Mouse (Mus musculus) myocyte (in vitro differentiated cells): Measurements from ENCODE around the gene Nr1i3. TPM values are rescaled to one million over a fixed set of nuclear protein-coding genes. Genes with fewer than 3 reads are reported as not detected.

Experiments
- H3K27me3 ChIP-seq: one replicate; pipeline ENCODE4 v1.6.1; 2011; ENCODE audit not compliant: control insufficient read depth, insufficient read depth, insufficient read length
- H3K36me3 ChIP-seq: one replicate; pipeline ENCODE4 v1.6.1; 2011; ENCODE audit not compliant: control insufficient read depth, insufficient read depth
- H3K4me2 ChIP-seq: one replicate; pipeline ENCODE4 v1.6.1; 2011; ENCODE audit warnings: low read depth, control low read depth
- H3K4me3 ChIP-seq: one replicate; pipeline ENCODE4 v1.5.1; 2011; ENCODE audit warnings: mild to moderate bottlenecking, control low read depth, moderate library complexity
- H3K79me2 ChIP-seq: one replicate; pipeline ENCODE4 v1.6.1; 2011; ENCODE audit not compliant: control insufficient read depth, insufficient read depth
- H3ac ChIP-seq: one replicate; pipeline ENCODE4 v1.6.1; 2011; ENCODE audit not compliant: control insufficient read depth, insufficient read length
- CEBPB ChIP-seq: IDR thresholded peaks from 2 replicates; pipeline ENCODE4 v1.6.1; 2011; ENCODE audit warnings: mild to moderate bottlenecking, moderate library complexity; ENCODE audit not compliant: poor library complexity, insufficient read depth, severe bottlenecking
- E2F4 ChIP-seq: IDR thresholded peaks from one replicate; pipeline ENCODE4 v1.6.1; 2011; ENCODE audit warnings: mild to moderate bottlenecking, control low read depth, moderate library complexity; ENCODE audit not compliant: insufficient read depth
- MAX ChIP-seq: IDR thresholded peaks from one replicate; pipeline ENCODE4 v1.6.1; 2011; ENCODE audit warnings: low read depth, mild to moderate bottlenecking, control low read depth
- MYOD1 ChIP-seq, 3 experiments: IDR thresholded peaks; one replicate each; pipeline ENCODE4 v1.6.1; 2011; ENCODE audit warnings: control low read depth in 2 of 3, low read depth in 2 of 3, mild to moderate bottlenecking in 2 of 3, moderate library complexity in 1 of 3; ENCODE audit not compliant: insufficient read length in 2 of 3, control insufficient read depth in 1 of 3
- MYOG ChIP-seq, 3 experiments: IDR thresholded peaks; one replicate each; pipeline ENCODE4 v1.6.1; 2011; ENCODE audit warnings: control low read depth in 2 of 3, low read depth in 2 of 3, mild to moderate bottlenecking in 2 of 3; ENCODE audit not compliant: insufficient read length in 2 of 3, control insufficient read depth in 1 of 3, insufficient read depth in 1 of 3
- POLR2A ChIP-seq: IDR thresholded peaks from one replicate; pipeline ENCODE4 v1.6.1; 2011; ENCODE audit warnings: low read depth, mild to moderate bottlenecking, control low read depth, moderate library complexity; ENCODE audit not compliant: insufficient read length
- POLR2AphosphoS2 ChIP-seq: IDR thresholded peaks from one replicate; pipeline ENCODE4 v1.6.1; 2011; ENCODE audit warnings: low read depth, control low read depth; ENCODE audit not compliant: insufficient read length
- REST ChIP-seq: IDR thresholded peaks from one replicate; pipeline ENCODE4 v1.6.1; 2011; ENCODE audit warnings: mild to moderate bottlenecking, control low read depth, moderate library complexity; ENCODE audit not compliant: insufficient read depth, insufficient read length
- SRF ChIP-seq: IDR thresholded peaks from one replicate; pipeline ENCODE4 v1.6.1; 2011; ENCODE audit warnings: low read depth; ENCODE audit not compliant: control insufficient read depth, insufficient read length
- TCF12 ChIP-seq: IDR thresholded peaks from one replicate; pipeline ENCODE4 v1.6.1; 2011; ENCODE audit warnings: mild to moderate bottlenecking, control low read depth; ENCODE audit not compliant: poor library complexity, insufficient read depth, severe bottlenecking
- TCF3 ChIP-seq: IDR thresholded peaks from one replicate; pipeline ENCODE4 v1.6.1; 2011; ENCODE audit warnings: low read depth, control low read depth; ENCODE audit not compliant: insufficient read length
- USF1 ChIP-seq: IDR thresholded peaks from one replicate; pipeline ENCODE4 v1.6.1; 2011; ENCODE audit warnings: low read depth, mild to moderate bottlenecking, control low read depth, moderate library complexity
- polyA plus RNA-seq: library from polyadenylated mRNA; unstranded; fragments of >200 nt; fragmentation: generic; extraction: Trizol; gene quantifications from one replicate; pipeline ENCODE4 v1.2.1, GENCODE M21; 2012; ENCODE audit warnings: missing spikeins

The Nr1i3 gene
- polyA plus RNA-seq, 1 experiment = 0.06 TPM

DNA sequence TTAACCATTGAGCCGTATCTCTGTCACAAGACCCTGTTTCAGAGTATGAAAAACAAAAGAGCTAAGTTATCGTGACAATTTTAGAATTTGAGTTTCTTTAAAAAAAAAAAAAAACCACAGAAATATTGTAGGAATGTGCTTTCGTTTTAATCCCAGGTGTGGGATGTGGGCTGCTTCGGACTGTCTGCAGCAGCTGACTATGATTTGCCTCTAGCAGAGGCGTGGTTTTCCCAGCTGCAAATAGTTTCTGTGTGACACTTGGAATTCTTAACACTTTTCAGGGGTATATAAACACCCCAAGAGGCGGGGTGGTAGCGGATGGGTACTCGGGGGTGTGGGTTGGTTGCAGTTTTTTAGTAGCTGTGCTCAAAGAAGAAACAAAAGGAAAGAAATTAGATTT, 31.6 kb downstream of the Nr1i3 start:
- H3K4me2 ChIP-seq = peak overlapping the region; percentile 97
- peaks cover 29% of the 10 kb centered on the region for H3K79me2 ChIP-seq
- no peak overlapping the region for H3ac ChIP-seq
- no peaks in the 10 kb centered on the region for H3K36me3 ChIP-seq
- H3K4me3 ChIP-seq = peak overlapping the region; percentile 62
- H3K27me3 ChIP-seq = no peaks in the 10 kb centered on the region
- TF ChIP-seq MYOD1 (IDR thresholded peaks at IDR 0.05; ENCODE audit: control insufficient read depth in 1 of 3, insufficient read length in 2 of 3, low read depth in 2 of 3) (peak in 2 of 3 experiments; percentile 6 to 54), E2F4 (no peak), TCF3 (no peak), TCF12 (peak; percentile 24), MYOG (IDR thresholded peaks at IDR 0.05; ENCODE audit: control insufficient read depth in 1 of 3, insufficient read depth in 1 of 3, insufficient read length in 2 of 3, low read depth in 2 of 3) (peak in 1 of 3 experiments; percentile 49), POLR2A (no peak), REST (no peak)

DNA sequence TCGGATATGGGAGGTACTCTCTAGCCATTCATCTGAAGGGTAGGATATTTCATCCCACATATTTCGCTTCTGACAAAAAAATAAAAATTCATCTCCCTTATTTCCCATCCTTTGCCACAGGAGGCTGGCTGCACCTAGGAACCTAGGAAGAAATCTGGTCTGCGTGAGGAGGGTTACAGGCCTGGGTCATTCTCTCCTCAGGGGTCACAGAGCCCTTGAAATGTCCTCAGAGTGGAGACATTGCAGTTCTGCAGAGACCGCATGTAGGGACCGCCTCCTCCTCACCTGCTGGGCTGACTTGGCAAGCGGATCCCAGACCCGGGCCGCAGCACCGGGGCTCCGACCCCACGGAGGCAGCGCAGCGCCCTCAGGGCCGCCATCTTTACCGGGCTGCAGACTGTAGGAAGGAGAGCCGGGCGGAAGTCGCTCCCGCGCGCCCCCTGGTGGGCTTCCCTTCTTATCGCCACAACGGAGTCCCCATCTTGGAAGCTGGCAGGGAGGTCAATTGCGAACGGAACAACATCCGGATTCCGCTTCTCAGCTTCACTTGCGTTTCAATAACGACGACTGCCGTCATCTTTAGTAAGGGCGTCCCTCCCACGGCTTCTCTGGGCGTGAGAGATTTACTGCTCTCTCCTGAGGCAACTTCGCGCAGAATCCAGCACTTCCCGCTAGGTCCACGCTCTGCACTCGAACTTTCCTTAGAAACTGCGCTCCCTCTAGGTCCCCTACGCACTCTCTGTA, 33.1 kb downstream of the Nr1i3 start:
- no peaks in the 10 kb centered on the region for H3K27me3 ChIP-seq
- no peaks in the 10 kb centered on the region for H3K36me3 ChIP-seq
- TF ChIP-seq E2F4 = no peak
- peak; percentile 67 for TF ChIP-seq POLR2AphosphoS2
- peak; percentile 81 for TF ChIP-seq POLR2A
- H3K4me3 ChIP-seq = peak overlapping the region; percentile 62
- peak overlapping the region; percentile 98 for H3K4me2 ChIP-seq
- no peak overlapping the region for H3ac ChIP-seq
- H3K79me2 ChIP-seq = peaks cover 29% of the 10 kb centered on the region

DNA sequence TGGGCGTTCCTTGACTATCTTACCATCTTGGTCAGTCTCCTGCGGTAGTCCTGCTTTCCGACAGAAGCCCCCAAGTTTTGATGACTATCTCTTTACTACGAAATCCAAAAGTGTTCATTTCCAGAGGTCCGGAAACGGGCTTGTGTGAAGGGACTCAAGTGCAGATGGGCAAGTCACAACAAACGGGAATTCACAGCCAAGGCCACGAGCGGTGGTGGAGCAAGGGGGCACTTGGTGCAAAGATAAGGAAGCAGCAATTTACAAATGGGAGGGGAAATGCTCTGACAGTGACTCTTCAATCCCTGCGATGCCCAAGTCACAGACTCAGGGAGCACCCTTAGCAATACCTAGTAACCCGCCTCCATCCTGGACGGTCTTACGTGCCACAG, 33.7 kb downstream of the Nr1i3 start:
- TF ChIP-seq POLR2AphosphoS2 = no peak
- TF ChIP-seq CEBPB = no peak
- no peaks in the 10 kb centered on the region for H3K27me3 ChIP-seq
- H3K4me2 ChIP-seq = peak overlapping the region; percentile 98
- no peak overlapping the region for H3ac ChIP-seq
- peak overlapping the region; percentile 62 for H3K4me3 ChIP-seq
- H3K36me3 ChIP-seq = no peaks in the 10 kb centered on the region
- H3K79me2 ChIP-seq = peaks cover 29% of the 10 kb centered on the region

GRCm38 (mm10) chr1:171247916-171248315, 34.1 kb downstream of the Nr1i3 start:
- H3K27me3 ChIP-seq = no peaks in the 10 kb centered on the region
- H3K4me3 ChIP-seq = peak overlapping the region; percentile 62

DNA sequence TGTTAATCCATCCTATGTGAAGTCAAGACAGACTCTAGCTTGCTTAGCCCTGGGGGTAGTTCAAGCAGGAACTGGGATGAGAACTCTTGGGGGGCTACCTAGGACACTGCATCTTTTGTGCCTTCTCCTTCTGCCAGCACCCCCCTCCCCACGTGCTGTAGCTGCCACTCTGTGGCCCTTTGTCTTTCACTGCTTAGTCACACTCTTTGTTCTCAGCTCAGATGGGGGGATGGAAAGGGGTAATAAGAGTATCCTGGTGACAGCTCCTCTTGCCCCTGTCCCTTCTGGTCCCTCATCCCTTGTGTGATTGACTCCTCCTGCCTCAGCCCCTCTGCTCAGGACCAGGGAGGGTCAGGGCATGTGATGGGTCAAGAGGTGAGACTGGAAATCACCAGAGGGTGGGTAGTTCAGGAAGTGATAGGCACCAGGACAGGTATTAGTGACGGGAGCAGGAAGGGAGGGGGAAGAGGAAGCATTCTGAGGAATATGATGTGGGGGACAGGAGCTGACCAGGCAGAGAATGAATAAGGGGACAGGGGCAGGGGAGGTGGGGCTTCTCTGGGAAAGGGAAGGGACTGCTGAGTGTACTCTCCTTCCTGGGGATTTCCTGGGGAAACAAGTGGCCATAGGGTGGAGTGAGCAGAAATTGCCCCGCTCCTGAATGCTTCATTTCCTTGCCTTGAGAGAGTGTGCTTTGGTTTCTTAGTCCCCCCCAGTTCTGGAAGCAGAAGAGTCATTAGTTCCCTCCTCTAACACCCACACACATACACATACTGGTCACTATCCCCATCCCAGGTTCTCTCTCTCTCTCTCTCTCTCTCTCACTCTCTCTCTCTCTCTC, 34.8 kb downstream of the Nr1i3 start:
- H3K4me2 ChIP-seq = peak overlapping the region; percentile 98
- H3K4me3 ChIP-seq = no peak overlapping the region
- H3K79me2 ChIP-seq = peaks cover 26% of the 10 kb centered on the region
- H3K27me3 ChIP-seq = no peaks in the 10 kb centered on the region
- no peaks in the 10 kb centered on the region for H3K36me3 ChIP-seq
- no peak for TF ChIP-seq MAX
- TF ChIP-seq TCF12 = no peak
- TF ChIP-seq REST = no peak
- no peak for TF ChIP-seq CEBPB
- TF ChIP-seq POLR2A = no peak
- TF ChIP-seq SRF = no peak
- TF ChIP-seq POLR2AphosphoS2 = no peak
- TF ChIP-seq TCF3 = no peak
- no peak for TF ChIP-seq MYOD1 (IDR thresholded peaks at IDR 0.05; ENCODE audit: control insufficient read depth in 1 of 3, insufficient read length in 2 of 3, low read depth in 2 of 3)
- no peak for TF ChIP-seq MYOG (IDR thresholded peaks at IDR 0.05; ENCODE audit: control insufficient read depth in 1 of 3, insufficient read depth in 1 of 3, insufficient read length in 2 of 3, low read depth in 2 of 3)
- no peak for TF ChIP-seq USF1
- TF ChIP-seq E2F4 = no peak
- H3ac ChIP-seq = no peak overlapping the region

More at GRCm38 (mm10) chr1:171247916-171248315, 34.1 kb downstream of the Nr1i3 start:
- Histone ChIP-seq H3K4me2 (peak overlapping the region; percentile 98), H3K36me3 (no peaks in the 10 kb centered on the region), H3ac (no peak overlapping the region), H3K79me2 (peaks cover 26% of the 10 kb centered on the region)
- TF ChIP-seq MAX = no peak
- no peak for TF ChIP-seq POLR2A
- TF ChIP-seq TCF3 = no peak
- no peak for TF ChIP-seq MYOG (IDR thresholded peaks at IDR 0.05; ENCODE audit: control insufficient read depth in 1 of 3, insufficient read depth in 1 of 3, insufficient read length in 2 of 3, low read depth in 2 of 3)
- TF ChIP-seq E2F4 = no peak
- no peak for TF ChIP-seq MYOD1 (IDR thresholded peaks at IDR 0.05; ENCODE audit: control insufficient read depth in 1 of 3, insufficient read length in 2 of 3, low read depth in 2 of 3)
- no peak for TF ChIP-seq USF1
- TF ChIP-seq TCF12 = no peak
- TF ChIP-seq POLR2AphosphoS2 = no peak
- no peak for TF ChIP-seq SRF
- TF ChIP-seq CEBPB = no peak
- TF ChIP-seq REST = no peak
